Mouse (Mus musculus) cerebellum, adult 8-10 months (tissue): ENCODE data around the gene Asap3.
A peak's percentile ranks its signal among the peaks of the same experiment; 100 is the strongest.

ENCODE experiments used
- DNase-seq: peaks from one replicate; pipeline ENCODE4 v3.0.0; 2022

Asap3 gene

DNA sequence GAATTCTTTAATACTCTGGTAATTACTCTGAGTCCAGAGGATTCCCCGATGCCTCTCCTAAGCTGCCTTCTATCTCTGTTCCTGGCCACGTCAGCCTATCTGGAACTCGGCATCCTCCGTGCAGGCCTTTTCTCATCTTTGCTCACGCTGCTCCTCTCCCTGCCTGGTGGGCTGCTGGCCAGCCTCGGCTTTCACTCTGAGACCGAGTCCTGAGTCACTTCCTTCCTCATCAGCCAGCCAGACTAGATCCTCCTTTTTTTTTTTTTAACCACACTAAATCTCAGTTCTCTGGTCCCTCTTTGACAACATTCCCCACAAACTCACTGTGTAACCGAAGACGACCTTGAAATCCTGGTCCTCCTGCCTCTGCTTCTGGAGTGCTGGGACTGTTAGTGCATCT is 20.8 kb upstream of the Asap3 start:
- no peak for DNase-seq

DNA sequence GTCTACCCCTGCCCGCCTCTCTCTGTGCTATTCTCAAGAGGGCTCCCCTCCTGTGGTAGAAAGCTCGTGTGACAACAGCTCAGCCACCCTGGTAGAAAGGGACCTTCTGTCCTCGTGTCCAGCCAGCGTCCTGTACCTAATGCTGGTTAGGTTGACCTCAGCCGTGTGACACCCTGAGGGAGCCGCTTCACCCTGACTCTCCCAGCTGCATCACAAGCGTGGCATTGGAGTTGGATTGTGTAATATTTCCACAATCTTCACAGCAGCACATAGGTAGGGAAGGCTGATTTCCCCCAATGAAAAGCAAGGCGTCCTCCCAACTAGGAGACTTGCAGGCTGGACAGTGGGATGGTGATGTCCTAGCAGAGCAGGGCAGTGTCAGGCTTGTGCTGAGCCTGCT is 19.9 kb upstream of the Asap3 start:
- DNase-seq, result no peak

DNA sequence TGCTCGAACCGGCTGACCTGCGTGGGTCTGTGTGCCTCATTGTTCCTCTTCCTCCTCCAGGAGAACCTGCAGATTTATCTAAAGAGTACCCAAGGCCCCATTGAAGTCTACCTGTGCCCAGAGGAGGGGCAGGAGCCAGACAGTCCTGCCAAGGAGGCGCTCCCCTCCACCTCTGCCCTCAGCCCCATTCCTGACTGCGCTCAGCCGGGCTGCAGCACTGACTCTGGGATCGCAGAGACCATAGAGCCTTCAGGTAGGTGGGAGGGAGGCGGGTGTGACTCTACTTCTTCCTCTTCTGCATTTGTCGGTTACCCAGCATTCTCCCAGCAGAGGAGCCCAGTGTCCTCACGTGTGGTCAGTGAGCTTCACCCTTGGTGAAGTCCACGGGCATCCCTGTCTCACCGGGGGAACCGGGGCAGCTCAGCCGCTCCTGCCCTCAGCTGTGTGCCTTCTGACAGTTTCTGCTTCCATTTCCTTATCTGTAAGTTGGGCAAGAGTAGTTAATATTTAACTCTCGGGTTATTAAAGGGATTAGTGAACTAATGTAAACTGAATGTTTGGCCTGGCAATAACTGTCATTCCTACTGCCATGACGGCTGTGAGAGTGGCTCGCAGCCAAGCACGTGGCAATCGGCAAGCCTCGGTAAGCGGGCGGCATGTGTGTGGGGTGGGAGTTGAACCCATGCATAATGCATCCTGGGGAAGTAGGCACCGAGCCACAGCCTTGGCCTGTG is 19.3 kb upstream of the Asap3 start:
- no peak for DNase-seq

DNA sequence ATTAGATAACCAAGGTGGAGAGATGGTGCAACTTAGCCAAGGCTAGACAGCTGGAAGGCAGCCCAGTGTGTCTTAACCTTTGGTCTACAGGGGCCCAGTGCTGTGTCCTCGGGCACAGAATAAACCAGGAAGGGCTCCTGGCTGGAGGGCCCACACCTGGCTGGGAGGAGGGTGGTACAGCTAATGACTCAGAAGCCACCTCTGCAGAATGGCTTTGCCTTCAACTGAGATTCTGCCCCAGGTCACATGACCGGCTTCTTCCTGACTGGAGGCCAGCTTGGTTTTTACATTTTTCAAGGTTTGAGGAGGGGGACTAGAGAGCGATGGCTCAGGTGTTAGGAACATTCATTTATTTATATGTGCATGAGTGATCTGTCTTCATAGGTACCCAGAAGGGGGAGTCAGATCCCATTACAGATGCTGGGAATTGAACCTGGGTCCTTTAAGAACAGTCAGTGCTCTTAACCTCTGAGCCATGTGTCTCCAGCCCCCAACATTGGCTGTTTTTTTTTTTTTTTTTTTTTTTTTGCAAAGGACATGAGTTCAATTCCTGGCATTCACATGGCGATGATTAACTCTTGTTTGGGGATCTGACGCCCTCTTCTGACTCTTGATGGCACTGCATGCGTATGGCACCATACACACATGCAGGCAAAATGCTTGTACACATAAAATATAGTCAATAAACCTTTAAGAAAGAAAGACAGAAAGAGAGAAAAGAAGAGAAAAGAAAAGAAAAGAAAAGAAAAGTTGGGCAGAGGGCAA is 17.0 kb upstream of the Asap3 start:
- DNase-seq, result no peak

DNA sequence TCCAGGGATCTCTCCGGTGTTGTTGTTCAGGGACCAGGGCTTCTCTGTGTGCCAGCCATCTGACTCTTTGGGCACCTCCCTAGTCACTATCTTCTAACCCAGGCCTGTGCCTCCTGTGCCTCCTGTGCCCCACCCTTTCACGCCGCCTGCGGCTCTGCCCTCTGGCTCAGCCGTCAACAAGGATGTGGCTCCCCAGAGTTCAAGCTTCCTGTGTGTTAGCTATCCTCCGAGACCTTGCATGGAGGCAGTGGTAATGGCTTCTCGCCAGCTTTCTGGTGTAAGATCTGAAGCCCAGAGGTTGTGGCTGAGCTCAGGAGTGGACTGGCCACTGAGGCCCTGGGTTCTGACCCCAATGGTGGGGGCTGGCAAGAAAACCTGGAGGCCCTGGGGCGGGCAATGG is 16.3 kb upstream of the Asap3 start:
- DNase-seq, result no peak

DNA sequence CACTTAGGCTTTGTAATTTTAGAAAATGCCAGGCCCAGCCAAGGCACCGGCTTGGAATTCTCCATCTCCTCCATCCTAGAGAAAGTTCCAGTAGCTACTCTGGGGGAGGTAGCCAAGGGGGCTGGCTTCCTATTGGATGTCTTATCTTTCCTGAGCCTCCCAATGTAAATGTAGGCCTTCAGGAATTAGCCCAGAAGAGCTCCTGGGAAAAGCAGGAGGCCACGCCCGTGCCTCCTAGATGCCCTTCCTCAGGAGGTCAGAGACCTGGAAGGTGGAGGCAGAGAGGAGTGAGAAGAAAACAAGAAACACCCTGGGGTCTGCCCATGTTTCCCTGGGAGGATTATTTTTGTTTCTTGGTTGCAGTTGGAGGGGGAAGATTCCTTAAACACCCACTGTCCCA is 12.6 kb upstream of the Asap3 start:
- DNase-seq, result no peak

DNA sequence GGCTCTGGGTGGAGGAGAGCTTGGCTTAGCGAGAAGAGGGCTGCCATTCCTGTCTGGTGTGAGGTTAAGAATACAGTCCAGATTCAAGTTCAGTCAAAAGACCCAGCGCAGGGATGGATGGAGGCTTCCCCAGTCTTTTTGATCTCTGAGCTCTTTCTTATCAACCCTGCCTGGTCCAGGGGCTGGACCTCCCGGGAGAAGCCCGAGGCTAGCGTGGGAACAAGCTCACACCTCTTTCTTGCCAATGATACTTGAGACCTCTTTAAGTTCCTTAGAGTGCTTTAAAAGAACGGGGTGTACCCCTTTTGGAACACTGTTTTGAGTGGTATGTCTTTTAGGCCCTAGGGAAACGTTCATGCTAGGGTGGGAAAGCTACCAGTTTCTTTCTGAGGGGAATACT is 11.1 kb upstream of the Asap3 start:
- no peak for DNase-seq

DNA sequence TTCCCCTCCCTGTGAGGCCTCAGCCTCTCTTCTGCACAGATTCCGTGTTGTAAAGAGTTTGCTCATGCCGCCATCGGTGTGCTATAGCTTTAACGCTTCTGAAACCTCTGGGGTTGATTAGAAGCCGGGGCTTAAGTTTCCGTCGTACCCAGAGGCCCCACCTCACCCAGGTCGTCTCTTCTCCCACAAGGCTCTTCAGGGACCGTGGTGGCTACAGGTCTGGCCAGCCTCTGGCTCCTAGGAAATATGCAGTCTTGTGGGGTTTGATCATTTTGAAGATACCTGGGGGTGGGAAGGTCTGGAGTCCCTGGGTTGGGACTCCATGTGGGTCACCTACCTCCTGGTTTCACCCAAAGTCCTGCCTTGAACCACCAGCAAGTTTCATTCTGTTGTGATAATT is 10.5 kb upstream of the Asap3 start:
- DNase-seq, result no peak

DNA sequence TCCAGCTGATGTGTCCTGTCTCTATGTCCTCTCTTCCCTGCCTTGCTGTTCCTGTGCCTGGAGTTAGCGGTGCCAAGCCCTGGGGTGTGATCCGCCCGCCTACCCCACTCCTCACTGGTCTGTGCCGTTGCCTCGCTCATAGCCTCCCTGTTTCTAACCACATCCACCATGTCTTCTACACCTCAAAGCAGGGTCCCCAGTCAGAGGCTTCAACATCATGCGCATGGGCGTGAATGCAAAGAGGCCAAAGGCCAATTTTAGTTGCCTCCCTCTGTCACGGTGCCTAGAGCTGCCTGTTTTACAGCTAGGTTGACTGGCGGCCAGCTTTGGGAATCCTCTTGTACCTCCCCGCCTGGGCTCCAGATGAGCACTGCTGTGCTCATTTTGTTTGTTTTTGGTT is 10.0 kb upstream of the Asap3 start:
- DNase-seq, result no peak

DNA sequence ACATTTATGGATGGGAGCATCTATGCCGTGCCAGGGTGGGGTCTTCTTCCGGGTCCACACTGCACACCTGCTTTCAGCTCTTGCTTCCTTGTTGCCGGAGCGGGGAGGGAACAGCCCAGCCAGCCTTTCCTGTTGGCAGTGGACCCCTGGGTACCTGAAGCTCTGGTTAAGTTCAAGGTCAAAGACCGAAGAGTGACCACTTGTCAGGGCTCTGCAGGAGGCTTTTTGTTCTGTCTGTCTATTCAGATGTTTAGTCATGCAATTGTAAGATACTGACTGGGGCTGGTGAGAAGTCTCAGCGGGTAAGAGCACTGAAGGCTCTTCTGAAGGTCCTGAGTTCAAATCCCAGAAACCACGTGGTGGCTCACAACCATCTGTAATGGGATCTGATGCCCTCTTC is 7.3 kb upstream of the Asap3 start:
- no peak for DNase-seq

DNA sequence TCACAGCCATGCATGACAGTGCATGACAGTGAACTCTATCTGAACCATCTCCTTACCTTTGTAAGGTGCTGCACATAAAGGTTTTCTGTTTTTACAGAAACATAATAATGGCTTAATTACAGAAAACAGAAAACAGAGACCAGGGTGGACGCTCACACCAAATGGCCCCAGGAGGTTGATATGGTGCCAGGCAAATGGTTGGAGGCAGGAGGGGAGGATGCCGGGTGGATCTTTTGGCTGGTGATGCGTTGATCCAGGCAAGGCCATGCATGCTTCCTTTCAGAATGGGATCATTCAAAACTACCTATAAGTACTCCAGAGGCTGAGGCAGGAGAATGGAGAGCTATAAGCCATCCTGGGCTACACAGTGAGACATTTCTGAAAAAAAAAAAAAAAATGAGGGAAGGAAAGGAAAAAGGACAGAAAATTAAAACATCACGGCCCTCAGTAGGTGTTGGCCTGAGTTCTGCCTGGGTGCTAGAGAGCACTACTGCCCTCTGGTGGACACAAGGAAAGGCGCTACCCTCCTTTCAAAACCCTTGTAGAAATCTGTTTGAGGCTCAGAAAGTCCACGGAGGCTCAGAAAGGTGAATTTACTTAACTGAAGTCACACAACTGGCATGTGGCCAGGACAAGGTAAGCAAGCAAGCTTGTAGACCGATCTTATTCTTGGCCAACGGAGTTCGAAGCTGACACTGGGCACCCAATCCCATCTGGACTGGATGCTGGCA is 6.4 kb upstream of the Asap3 start:
- peak; percentile 29 for DNase-seq

DNA sequence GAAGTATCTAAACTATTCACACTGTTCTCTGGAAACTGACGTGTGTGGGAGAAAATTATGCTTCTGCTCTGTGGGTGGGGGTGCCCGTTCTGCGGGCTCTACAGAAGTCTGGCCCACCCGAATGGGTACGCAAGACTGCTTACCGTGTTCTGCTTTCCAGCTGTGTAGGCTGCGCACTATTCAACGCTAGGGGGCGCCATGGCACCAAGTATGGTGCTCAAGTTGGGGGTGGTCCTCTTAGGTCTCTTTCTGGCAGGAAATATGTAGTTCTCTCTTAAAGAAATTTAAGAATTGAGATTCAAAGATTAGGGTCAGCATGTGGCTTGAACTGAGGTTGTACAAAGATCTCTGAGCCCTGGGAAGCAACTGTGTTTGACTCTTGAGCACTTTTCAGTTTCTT is 3.7 kb upstream of the Asap3 start:
- no peak for DNase-seq

DNA sequence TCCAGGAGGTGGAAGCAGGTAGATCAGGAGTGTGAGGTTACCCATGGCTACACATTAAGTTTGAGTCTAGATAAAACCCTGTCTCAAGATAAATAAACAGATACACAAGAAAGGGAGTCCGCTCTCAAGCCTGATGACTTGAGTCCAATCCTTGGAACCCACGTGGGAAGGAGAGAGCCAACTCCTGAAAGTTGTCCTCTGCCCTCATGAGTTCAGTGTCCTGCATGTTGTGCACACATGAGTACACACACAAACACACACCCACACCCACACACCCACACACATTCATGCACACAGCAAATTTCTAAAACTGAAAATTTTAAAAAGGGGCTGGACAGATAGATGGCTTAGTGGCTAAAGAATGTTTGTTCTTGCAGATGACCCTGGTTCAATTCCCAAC is 1.4 kb upstream of the Asap3 start:
- DNase-seq, result no peak

DNA sequence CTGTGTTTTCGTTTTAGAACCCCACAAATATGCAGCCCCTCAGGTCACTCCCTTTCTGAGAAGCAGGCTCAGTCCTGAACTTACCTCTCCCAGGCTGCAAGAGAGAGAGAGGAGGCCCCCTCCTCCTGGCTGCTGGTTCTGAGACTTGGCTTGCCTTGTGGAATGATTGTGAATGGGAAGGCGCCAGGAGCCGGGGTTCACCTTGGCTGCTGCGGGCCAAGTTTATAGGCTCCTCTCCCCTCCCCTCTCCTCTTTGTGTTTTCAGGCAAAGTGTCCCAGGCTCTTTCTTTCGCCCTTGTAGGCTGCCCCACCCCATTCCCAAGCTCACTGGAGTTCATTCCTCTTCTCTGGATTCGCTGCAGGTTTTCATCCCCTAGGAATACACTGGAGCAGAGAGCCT is 778 bp downstream of the Asap3 start:
- no peak for DNase-seq

DNA sequence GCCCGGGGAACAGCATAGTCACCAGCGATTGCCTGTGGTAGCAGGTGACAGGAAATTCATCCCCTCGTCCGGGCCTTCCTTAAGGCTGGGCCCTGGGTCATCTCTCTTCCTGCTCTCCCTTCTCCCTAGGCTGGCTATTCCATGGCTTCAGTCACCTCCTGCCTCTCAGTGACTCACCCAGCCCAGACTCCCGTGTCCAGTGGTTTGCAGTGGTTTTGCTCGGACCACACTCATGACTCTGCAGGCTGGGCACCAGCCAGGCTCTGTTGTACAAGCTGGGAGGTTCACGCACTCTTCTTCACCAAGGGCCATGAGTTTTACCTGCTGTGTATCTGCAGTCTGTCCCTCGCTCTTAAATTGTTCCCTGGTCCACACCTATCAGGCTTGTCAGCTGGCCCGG is 4.8 kb downstream of the Asap3 start:
- no peak for DNase-seq

DNA sequence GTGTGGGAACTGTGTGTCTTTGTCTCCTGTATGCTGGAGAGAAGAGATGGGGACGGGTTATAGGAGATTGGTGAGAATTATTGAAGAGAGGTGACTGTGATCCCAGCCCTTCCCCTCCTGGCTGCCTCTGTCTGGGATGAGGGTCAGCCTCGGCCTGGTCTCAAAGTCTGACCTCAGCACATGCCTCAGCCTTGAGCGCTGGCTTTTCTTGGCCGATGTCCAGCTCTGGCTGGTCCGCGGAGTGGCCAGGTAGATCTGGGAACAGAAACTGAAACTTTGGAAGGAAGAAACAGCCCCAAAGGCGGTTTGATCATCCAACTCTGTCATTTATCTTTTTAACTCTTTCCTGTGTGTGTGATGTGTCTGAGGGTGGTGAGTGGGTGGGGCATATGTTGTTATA is 7.5 kb downstream of the Asap3 start:
- no peak for DNase-seq

DNA sequence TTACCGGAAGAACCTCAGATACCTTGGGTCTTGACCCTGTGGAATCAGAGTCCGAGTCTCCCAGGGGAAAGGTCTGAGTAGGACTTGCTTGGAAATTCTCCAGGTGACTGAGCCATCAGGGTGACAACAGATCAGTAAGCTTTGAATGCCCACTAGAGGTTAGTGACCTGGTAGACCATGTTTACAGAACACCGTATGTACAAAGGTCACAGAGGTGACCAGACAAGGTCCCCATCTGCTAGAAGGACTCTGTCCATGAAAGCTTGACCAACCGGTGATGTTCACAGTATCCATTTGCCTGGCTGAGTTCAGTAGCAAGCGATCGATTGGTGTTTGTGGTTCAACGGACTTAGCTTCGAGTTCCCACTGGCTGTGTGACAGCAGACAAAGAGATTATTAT is 8.7 kb downstream of the Asap3 start:
- DNase-seq, result no peak

DNA sequence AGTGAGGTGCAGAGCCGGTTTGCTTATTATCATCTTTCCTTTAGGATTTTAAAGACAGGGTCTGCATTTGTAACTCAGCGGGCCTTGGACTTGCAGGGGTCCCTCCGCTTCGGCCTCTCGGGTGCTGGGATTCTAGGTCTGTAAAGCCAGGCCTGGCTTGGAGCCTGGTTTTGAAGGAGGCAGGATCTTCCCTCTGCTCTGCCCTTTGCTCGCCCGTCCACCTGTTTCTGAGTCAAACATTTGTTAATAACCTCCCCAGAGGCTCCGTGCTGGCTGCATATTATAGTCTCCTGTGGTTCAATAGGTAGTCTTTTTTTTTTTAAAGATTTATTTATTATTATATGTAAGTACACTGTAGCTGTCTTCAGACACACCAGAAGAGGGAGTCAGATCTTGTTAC is 9.4 kb downstream of the Asap3 start:
- no peak for DNase-seq

DNA sequence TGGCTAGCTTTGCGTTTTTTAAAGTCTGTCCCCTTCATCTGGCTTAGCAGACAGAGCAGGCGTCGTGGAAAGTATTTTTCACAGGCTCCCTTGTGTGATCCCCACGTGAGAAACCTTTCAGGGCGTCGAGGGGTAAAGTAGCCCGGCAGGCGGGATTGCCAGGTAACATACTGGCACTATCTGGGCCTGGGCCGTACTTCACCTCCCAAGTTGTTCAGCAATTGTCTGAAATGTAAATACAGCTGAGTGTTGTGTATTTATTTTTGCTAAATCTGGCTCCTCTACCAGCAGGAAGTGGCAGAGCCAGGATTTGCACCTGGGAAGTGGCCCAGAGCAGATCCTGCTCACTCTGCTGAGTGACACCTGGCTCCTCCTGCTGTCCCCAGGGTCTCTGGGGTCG is 10.9 kb downstream of the Asap3 start:
- DNase-seq, result no peak

DNA sequence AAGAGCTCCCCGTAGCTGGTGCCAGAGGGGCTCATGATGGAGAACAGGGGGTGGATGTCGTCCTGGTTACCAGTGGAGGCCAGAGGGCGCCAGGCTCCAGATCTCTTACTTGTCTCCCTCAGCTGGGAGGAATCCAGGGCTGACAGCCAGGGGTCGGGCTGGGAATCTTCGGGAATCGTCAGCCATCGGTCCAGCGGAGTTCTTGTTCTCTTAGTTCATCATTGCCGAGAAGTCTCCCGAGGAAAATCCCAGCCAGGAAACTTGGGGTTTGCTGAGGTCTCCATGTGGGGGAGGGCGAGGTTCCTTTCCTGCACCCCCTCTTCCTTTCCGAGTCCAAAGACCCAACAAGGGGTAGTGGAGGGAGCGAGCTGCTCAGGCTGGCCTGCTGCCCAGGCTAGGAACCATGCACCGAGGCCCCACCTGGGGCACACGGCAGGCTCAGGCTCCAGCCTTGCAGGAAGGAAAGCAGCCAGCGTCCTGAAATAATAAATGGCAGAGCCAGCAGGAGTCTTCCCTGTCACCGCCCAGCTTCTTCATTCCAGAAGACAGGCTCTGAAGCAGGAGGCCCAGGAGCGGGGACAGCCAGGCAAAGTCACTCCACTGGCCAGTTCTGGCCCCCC is 12.5 kb downstream of the Asap3 start:
- no peak for DNase-seq

DNA sequence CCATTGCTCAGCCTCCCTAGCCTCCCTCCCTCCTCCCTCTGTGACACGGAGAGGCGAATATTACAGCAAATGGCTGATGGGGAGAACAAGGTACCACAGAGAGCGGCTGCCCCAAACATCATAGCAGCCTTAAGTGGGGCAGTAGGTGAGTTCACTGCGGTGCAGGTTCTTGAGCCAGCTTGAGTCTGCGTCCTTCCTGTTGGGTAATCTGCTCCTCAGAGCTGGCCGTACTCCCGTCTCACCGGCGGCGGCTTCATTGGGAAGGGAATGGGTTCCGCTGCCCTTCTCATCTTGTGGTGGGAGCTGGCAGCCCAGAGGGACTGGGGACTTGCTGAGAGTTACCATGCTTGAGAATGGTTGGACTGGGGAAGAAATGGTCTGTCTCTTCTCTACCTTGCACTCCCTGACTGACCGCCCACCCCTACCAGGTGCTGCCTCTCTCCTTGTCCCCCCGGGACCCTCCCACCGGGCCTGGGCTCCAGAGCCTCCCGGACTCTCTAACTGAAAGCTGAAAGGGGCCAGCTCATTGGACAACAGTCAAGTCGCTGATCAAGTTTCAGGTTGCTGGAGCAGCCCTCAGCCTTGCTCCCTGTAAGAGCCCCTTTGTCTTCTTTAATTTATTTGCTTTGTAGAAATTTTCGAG is 14.1 kb downstream of the Asap3 start:
- no peak for DNase-seq

DNA sequence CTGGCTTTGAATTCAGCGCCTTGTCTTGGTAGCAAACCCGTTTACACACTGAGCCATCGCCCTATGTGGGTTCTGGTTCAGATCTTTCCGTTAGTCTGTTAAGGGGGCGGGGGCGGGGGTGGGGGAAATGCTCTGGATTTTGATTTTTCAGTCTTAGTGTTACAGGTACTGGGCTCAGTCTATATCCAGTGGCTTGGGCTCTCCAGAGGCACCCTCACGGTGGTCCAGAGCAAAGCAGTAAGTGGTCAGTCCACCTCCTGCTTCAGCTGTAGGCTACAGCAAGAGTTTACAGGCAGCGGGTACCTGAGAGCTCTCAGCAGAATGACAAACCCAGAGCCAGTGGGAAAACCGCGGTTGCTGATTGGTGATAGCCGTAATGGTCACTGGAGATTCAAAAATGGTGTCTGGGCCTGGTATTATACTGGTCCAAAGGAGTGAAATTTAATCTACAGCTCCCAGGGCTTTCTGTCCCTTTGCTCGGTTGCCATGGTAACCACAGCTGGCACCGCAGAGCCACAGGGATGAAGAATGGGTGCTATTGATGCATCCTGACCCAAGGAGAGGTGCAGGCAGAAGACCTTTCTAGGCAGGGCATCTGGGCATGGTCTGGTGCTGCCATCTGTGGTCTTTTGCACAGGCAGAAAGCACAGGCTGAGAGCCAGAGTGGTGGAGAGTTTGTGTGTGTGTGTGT is 17.5 kb downstream of the Asap3 start:
- DNase-seq, result no peak

DNA sequence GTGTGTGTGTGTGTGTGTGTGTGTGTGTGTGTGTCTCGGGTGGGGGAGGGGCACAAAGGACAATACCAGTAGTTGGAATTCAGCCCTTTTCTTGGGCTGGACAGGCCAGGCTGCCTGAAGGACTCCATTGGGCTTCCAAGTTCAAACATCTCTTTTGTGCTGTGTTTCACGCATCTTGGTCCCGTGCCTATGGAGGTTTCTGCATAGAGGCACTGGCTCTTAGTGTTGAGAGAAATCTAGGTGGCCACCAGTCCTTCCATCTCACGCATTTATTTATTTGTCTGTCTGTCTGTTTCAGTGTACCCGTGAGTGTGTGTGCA is 18.0 kb downstream of the Asap3 start:
- DNase-seq, result no peak
